Mouse (Mus musculus): Measurements from ENCODE around the gene Abca2. TPM values are rescaled to one million over a fixed set of nuclear protein-coding genes. Genes with fewer than 3 reads are reported as not detected.

Gene Abca2
- total RNA-seq, 4 experiments from 2014 or later: 176 to 185 (median 183) TPM

GRCm38 (mm10) chr2:25460135-25460534 is 31.6 kb downstream of the Abca2 start:
- DNase-seq (ENCODE audit: low spot score in 2 of 2): peak in 1 of 2 experiments; percentile 65

- peak; percentile 86 to 95 for DNase-seq (ENCODE audit: low spot score in 2 of 2)
Measured at GRCm38 (mm10) chr2:25460551-25461309, 32.2 kb downstream of the Abca2 start, which contains the start of gene Paxx. Gene Paxx (minus strand): TSS chr2:25461094.

GRCm38 (mm10) chr2:25461407-25461806 is 32.9 kb downstream of the Abca2 start:
- DNase-seq (ENCODE audit: low spot score in 2 of 2): no peak

GRCm38 (mm10) chr2:25463630-25464029 is 35.1 kb downstream of the Abca2 start:
- DNase-seq (ENCODE audit: low spot score in 2 of 2): no peak

GRCm38 (mm10) chr2:25465256-25465655 is 36.8 kb downstream of the Abca2 start:
- DNase-seq (ENCODE audit: low spot score in 2 of 2): no peak

GRCm38 (mm10) chr2:25465816-25466635 is 37.5 kb downstream of the Abca2 start:
- no peak for DNase-seq (ENCODE audit: low spot score in 2 of 2)

GRCm38 (mm10) chr2:25467606-25468303 is 39.3 kb downstream of the Abca2 start:
- DNase-seq (ENCODE audit: low spot score in 2 of 2): no peak

GRCm38 (mm10) chr2:25468962-25469915 is 40.7 kb downstream of the Abca2 start:
- DNase-seq (ENCODE audit: low spot score in 2 of 2): peak in 1 of 2 experiments; percentile 64

DNA sequence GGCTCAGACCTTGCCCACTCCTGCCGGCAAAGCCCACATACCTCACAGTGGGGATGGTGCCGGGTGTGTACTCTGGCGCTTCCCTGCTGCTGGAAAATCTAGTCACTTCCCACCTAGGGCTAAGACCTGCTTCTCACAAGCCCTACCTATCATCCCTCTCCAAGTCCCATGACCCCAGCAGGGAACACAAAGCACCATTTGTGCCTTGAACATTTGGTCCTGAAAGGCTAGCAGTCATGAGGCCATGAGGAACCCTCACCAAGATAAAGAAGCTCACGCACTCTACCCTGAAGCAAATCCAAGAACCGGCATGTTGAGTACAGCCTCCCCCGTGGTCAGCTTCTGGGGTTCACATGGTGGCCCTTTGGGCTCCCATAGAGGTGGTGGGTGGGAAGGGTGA is 41.5 kb downstream of the Abca2 start, which contains the start of gene Ptgds:
Gene Ptgds (minus strand): TSS at position 78 of the 400 bp plus-strand sequence.
- DNase-seq (ENCODE audit: low spot score in 2 of 2): no peak

- no peak for DNase-seq (ENCODE audit: low spot score in 2 of 2)
Measured at GRCm38 (mm10) chr2:25472550-25472949, 44.0 kb downstream of the Abca2 start.

GRCm38 (mm10) chr2:25477541-25477940 is 49.0 kb downstream of the Abca2 start:
- no peak for DNase-seq (ENCODE audit: low spot score in 2 of 2)

- peak in 1 of 2 experiments; percentile 72 for DNase-seq (ENCODE audit: low spot score in 2 of 2)
Measured at GRCm38 (mm10) chr2:25477967-25478675, 49.6 kb downstream of the Abca2 start.

DNA sequence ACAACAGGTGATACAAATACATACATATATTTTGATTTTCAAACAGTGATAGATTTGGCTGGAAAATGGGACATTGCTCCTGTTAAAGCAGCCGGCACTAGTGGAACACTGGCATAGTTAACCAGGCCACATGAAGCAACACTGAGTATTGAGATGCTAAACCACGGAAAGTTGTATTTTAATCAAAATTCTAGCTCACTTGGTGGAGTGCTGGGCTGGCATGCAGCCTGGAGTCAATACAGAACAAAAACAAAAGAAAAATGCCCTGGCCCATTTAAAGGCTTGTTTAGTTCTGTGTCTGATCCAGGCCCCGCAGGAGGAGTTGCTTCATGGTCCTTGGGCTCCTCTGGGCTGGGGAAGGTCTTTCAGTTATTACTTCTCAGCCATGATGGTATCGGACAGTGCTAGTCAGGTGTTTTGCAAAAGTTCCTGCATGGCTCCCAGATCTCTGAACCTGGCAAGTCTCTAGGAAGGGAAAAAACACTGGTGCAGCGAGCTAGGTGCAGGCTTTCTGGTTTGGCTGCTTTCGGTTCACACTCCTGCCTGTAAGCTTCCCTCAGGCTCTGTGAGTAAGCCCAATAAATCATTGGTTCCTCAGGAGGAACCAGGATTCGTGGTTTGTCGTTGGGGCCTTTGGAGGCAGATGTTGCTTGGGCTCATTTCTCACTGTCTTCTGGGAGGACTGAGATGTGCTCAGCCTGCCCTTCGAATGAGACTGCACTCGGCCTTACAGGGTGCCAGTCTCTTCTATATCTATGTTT is 51.2 kb downstream of the Abca2 start:
- no peak for DNase-seq (ENCODE audit: low spot score in 2 of 2)

DNA sequence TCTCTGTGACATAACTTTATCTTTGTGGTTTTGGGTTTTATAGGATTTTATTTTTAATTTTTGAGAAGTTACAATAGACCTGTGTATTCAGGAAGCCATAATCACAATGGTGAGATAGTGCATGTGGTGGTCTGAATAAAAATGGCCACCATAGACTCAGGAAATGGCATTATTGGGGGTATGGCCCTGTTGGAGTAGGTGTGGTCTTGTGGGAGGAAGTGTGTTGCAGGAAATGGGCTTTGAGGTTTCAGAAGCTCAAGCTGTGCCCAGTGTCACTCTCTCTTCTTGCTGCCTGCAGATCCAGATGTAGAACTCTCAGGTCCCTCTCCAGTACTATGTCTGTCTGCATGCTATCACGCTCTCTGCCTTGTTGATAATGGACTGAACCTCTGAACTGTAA is 52.0 kb downstream of the Abca2 start:
- DNase-seq (ENCODE audit: low spot score in 2 of 2): no peak

DNA sequence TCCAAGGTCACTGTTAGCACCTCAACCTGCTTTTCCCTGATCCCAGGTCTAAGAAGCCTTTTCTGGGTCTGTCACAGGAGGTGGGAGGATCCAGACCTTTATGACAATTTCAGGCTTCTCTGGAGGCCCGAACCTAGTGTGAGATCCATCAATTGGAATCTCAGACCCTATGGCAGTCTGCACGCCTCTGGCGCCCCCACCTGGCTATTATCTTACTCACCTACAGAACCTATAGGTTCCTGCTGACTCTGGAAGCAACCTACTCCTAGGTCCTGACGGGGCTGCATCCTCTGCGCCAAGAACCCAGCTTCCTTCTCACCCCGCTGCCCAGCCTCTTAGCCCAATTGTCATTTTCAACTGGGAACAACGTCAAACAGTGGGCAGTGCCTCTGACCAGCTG is 54.5 kb downstream of the Abca2 start:
- no peak for DNase-seq (ENCODE audit: low spot score in 2 of 2)

DNA sequence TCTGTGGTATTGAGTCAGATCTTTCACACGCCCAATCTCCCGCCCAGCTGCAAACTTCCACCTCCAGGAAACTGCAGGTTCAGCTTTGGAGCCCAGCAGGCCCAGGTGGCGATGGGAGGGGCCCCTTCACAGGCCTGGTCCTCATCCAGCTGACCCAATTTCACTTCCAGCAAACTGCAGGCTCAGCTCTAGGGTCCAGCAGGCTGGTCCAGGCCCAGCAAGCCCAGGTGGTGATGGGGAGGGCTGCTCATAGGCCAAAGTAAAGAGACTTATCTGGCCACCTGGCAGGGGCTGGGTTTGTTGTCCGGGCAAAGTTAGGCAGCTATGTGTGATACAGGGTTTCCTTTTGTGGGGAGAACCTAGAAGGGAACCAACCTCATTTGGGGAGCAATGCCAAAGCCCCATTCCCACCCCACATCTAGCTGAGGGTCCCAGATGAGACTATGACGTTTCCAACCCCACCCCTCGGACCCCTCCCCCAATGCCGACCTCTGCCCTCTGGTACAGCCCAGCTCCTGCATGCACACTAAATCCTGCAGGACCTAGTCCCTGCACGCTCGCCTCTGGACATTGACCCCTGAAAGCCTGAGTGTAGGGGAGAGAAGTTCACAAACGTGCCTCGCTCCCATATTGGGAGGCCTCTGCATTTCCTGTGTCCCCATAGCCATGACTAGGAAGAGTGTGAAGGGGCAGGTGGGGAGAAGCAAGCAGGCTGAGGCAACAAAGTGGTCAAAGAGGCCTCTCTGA is 56.6 kb downstream of the Abca2 start:
- DNase-seq (ENCODE audit: low spot score in 2 of 2): no peak

DNA sequence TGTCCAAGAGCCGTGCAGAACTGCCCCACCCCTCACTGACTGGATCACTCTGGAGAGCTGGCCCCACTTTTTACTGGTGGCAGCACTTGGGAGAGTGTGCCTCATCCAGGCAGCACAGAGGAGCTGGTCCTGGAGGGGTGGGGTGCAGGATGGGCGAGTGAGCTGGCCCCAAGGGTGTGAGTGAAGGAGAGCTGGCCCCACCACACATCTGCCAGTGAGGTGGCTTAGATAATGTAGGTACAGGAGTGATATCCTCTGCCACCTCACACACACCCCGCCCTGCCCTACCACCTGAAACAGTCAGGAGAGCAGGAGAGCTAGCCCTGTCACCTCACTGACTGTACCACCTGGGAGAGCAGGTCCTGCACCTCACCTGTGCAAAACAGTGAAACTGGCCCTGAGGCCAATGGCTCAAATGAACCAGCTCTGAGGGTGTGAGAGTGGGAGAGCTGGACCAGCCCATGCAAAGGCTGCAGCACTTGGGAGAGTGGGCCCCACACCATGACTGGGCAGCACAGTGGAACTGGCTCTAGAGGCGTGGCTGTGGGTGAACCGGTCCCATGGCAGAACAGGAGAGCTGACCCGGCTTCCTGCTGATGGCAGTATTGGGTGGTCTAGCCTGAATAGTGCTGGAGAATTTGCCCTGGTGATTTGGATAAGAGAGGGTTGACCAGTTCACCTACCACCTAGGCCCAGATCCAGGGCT is 59.6 kb downstream of the Abca2 start:
- no peak for DNase-seq (ENCODE audit: low spot score in 2 of 2)

DNA sequence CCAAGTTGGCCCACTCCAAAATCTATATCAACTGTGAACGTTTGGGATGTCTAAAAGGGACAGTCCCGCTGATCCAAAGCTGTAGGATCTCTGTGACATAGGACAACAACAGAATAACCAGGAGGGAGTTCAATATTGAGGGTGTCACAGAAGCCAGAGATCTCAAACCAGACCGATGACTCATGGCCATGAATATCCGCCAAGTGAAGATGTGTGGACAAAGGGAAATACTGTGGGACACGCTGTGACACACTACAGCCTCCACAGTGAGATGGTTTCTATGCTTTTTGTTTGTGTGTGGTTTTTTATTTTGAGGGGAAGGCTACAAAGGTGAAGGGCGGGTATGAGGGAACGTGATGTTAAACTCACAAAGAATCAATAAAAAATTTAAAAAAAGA is 60.2 kb downstream of the Abca2 start:
- DNase-seq (ENCODE audit: low spot score in 2 of 2): no peak

Data from left cerebral cortex, adult 8-10 months (tissue).